Mouse (Mus musculus) forebrain, embryonic 14.5 days (tissue): Measurements from ENCODE around the gene Col1a1. TPM values are rescaled to one million over a fixed set of nuclear protein-coding genes. Genes with fewer than 3 reads are reported as not detected.
A peak's percentile ranks its signal among the peaks of the same experiment; 100 is the strongest.

Source experiments
- ATAC-seq: fragments of 200-750 bp; cut with Nextera tagmentation; 2 replicates; pipeline ENCODE4 v1.8.0; 2017; ENCODE audit warnings: mild to moderate bottlenecking, moderate library complexity
- DNase-seq: peaks from one replicate; pipeline ENCODE4 v3.0.0-alpha.2; 2015; ENCODE audit warnings: low spot score
- H3K27ac ChIP-seq: fragments of 300-500 bp; sonication (generic); 2 replicates; pipeline ENCODE4 v1.5.1; 2014; ENCODE audit warnings: low read depth, mild to moderate bottlenecking, control low read depth, low read length, moderate library complexity
- H3K27me3 ChIP-seq: fragments of 300-500 bp; sonication (generic); replicated peaks from 2 replicates; pipeline ENCODE4 v1.6.1; 2014; ENCODE audit warnings: low read length, control low read depth, mixed read lengths; ENCODE audit not compliant: control insufficient read depth, insufficient read depth
- H3K36me3 ChIP-seq: fragments of 300-500 bp; sonication (generic); 2 replicates; pipeline ENCODE4 v1.6.1; 2014; ENCODE audit warnings: low read length, control low read depth; ENCODE audit not compliant: control insufficient read depth, insufficient read depth
- H3K4me1 ChIP-seq: fragments of 300-500 bp; sonication (generic); 2 replicates; pipeline ENCODE4 v1.6.1; 2014; ENCODE audit warnings: antibody characterized with exemption, low read length, control low read depth; ENCODE audit not compliant: control insufficient read depth, insufficient read depth
- H3K4me2 ChIP-seq: fragments of 300-500 bp; sonication (generic); 2 replicates; pipeline ENCODE4 v1.6.1; 2014; ENCODE audit warnings: mild to moderate bottlenecking, control low read depth, low read length
- H3K4me3 ChIP-seq: fragments of 300-500 bp; sonication (generic); 2 replicates; pipeline ENCODE4 v1.5.1; 2014; ENCODE audit warnings: low read depth, low read length, control low read depth
- H3K9ac ChIP-seq: fragments of 300-500 bp; sonication (generic); 2 replicates; pipeline ENCODE4 v1.6.1; 2014; ENCODE audit warnings: mild to moderate bottlenecking, low read length, control low read depth, moderate library complexity
- H3K9me3 ChIP-seq: fragments of 300-500 bp; sonication (generic); replicated peaks from 2 replicates; pipeline ENCODE4 v1.6.1; 2016; ENCODE audit warnings: low read length, control low read depth, mixed read lengths; ENCODE audit not compliant: control insufficient read depth
- WGBS: fragments of 180-500 bp; shearing (Covaris S2); extraction: QIAGEN DNeasy Blood & Tissue Kit; methylation state at CpG from one replicate; pipeline ENCODE4 v1.1.7; 2014; 5-methylcytosine and 5-hydroxymethylcytosine counted together
- polyA plus RNA-seq: library from polyadenylated mRNA; unstranded; fragments of >200 nt; fragmentation: Nextera tagmentation; extraction: Ambion mirVana; gene quantifications from 2 replicates; pipeline ENCODE4 v1.2.1, GENCODE M21; 2014

Gene Col1a1
- polyA plus RNA-seq, 1 experiment from 2014 or later = 20.6 TPM

DNA sequence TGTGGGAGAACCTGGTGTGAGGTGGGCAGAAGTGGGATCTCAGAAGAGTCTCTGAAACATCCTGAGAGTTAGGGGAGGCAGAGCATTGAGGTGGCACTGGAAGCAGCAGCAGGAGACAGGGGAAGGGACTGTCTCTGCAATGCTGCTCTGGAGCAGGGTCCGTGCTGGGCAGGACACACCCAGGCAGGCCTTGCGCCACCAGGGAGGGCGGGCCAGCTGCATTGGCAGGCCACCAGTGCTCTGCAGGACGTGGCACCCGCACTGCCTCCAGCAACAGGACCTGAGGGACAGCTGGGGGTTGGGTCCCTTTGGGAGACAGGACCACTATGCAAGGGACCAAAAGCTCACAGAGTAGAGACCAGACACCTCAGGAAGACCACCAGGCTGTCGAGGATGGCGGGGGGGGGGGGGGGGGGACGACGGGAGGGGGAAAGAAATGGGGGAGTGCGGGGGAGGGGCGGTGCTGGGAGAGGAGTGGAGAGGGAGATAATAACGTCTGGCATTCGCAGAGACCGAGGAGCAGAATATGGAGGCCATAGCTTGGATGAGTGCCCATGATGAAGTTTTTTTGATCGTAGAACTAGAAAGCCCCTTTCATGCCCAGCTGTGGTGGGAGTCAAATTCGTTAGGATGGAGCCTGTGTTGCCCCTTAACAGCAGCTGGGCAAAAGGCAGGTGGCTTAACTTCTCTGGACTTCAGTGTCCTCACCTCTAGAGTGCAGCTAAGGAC is 20.2 kb upstream of the Col1a1 start:
- Histone ChIP-seq H3K27ac (no peak overlapping the region), H3K36me3 (no peaks in the 10 kb centered on the region), H3K4me1 (peaks cover 7% of the 10 kb centered on the region), H3K27me3 (no peaks in the 10 kb centered on the region), H3K9ac (no peak overlapping the region), H3K9me3 (no peaks in the 10 kb centered on the region), H3K4me2 (no peak overlapping the region), H3K4me3 (no peak overlapping the region)
- no peak for ATAC-seq
- no peak for DNase-seq
- WGBS = 21% methylated on average over 12 of the region's 16 CpGs

DNA sequence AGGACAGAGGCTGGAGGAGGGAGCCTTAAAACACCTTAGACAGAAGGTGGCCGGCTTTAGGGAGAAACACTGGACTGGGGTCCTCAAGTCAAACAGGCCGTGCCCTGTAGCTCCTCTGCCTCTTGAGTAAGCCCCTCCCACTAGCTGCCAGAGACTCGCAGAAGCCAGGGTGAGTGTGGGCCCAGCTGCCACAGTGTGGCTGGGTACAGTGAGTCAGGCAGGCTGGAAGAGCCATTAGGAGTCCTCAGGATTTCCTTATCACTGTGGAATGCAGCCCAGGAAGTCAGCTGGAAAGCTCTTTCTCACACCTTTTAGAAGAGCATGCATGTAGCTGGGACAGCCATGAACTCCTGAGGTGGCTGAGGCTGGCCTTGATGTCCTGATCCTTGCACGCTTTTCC is 19.5 kb upstream of the Col1a1 start:
- no peak for ATAC-seq
- Histone ChIP-seq H3K36me3 (no peaks in the 10 kb centered on the region), H3K9me3 (no peaks in the 10 kb centered on the region), H3K4me3 (no peak overlapping the region), H3K4me2 (no peak overlapping the region), H3K27me3 (no peaks in the 10 kb centered on the region), H3K27ac (no peak overlapping the region), H3K9ac (no peak overlapping the region), H3K4me1 (peaks cover 7% of the 10 kb centered on the region)
- 36% methylated on average over 4 of the region's 4 CpGs for WGBS
- DNase-seq = peak; percentile 37

DNA sequence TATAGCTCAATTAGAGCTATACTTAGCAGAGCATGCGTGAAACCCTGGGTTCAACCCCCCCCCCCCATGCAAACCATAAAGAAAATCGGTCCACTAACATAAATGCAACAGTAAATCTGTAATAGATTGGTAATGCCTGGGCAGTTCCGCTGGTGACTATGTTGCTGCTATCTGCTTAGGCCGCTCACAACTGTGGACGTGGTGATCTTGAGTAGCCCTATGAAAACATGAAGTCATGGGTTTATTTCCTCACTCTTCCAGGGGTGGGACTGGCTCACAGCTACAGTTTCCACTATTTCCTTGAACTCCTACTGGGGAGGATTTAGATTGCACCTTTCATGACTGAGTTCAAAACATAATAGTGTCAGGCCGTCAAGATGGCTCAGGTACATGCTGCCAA is 18.3 kb upstream of the Col1a1 start:
- H3K4me3 ChIP-seq = no peak overlapping the region
- WGBS = 83% methylated on average over 6 of the region's 6 CpGs
- no peak for ATAC-seq

DNA sequence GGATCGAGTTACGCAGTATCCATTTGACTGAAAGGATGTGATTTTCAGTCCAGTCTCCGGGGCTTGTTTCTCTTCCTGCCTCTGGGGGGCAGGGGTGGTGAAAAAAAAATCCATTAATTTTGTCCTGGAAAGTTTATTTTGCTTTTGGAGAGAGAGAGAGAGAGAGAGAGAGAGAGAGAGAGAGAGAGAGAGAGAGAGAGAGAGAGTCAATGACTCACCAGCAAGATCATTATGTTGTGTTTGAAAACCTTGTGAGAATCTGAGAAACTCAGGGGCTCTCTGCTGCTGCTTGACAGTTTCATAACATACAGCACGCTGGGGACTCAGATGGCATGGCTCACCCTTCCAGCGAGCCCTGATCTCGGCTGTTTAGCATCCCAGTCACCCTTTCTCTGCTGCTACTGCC is 15.0 kb upstream of the Col1a1 start:
- H3K27me3 ChIP-seq = no peaks in the 10 kb centered on the region
- no peak overlapping the region for H3K27ac ChIP-seq
- H3K4me1 ChIP-seq = peaks cover 2% of the 10 kb centered on the region
- H3K4me3 ChIP-seq = no peak overlapping the region
- ATAC-seq (no peak), DNase-seq (no peak)
- no peak overlapping the region for H3K4me2 ChIP-seq
- H3K9ac ChIP-seq = no peak overlapping the region
- 62% methylated on average over 6 of the region's 6 CpGs for WGBS
- H3K36me3 ChIP-seq = no peaks in the 10 kb centered on the region
- H3K9me3 ChIP-seq = no peaks in the 10 kb centered on the region

More for the DNA sequence above, 18.3 kb upstream of the Col1a1 start:
- H3K4me1 ChIP-seq = peaks cover 7% of the 10 kb centered on the region
- no peak overlapping the region for H3K9ac ChIP-seq
- no peaks in the 10 kb centered on the region for H3K36me3 ChIP-seq
- H3K9me3 ChIP-seq = no peaks in the 10 kb centered on the region
- DNase-seq = no peak
- no peaks in the 10 kb centered on the region for H3K27me3 ChIP-seq
- no peak overlapping the region for H3K27ac ChIP-seq
- no peak overlapping the region for H3K4me2 ChIP-seq

DNA sequence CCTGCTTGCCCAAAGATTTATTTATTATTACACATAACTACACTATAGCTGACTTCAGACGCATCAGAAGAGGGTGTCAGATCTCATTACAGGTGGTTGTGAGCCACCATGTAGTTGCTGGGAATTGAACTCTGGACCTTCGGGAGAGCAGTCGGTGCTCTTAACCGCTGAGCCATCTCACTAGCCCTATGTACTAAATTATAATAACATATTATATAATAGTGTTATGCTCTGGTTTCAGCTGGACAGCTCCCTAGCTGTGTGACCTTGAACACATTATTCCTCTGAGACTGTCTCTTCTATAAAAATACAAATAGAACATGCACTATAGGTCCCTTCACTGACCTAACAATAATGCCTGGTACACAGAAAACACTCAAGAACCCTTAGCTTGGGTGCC is 11.0 kb upstream of the Col1a1 start:
- H3K27ac ChIP-seq = no peak overlapping the region
- H3K4me2 ChIP-seq = no peak overlapping the region
- no peak overlapping the region for H3K9ac ChIP-seq
- WGBS = 95% methylated on average over 4 of the region's 4 CpGs
- H3K27me3 ChIP-seq = no peaks in the 10 kb centered on the region
- DNase-seq (no peak), ATAC-seq (no peak)
- H3K4me1 ChIP-seq = peaks cover 7% of the 10 kb centered on the region
- no peaks in the 10 kb centered on the region for H3K36me3 ChIP-seq
- no peaks in the 10 kb centered on the region for H3K9me3 ChIP-seq
- no peak overlapping the region for H3K4me3 ChIP-seq

DNA sequence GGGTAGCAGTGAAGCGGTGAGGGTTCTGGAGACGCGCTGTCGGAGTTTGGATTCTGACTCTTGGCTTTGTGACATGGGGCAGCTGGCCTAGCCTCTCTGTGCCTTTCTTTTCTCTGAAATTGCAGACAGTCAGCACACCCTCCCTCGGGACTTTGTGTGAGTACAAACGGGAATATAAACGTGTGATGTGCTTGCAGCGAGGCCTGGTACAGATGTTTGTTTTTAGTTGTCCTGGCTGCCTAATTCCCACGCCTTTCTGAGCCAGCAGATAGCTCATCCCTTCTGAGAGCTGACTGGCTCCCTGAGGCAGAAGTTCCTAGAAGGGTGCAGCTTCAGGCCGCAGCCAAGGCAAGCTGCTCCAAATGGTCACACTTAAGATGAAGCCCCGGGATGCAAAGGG is 9.6 kb upstream of the Col1a1 start:
- Histone ChIP-seq H3K4me2 (no peak overlapping the region), H3K27ac (no peak overlapping the region), H3K27me3 (no peaks in the 10 kb centered on the region), H3K4me1 (peaks cover 7% of the 10 kb centered on the region), H3K9me3 (no peaks in the 10 kb centered on the region), H3K9ac (no peak overlapping the region), H3K4me3 (no peak overlapping the region), H3K36me3 (no peaks in the 10 kb centered on the region)
- DNase-seq (no peak), ATAC-seq (no peak)
- 81% methylated on average over 11 of the region's 11 CpGs for WGBS

DNA sequence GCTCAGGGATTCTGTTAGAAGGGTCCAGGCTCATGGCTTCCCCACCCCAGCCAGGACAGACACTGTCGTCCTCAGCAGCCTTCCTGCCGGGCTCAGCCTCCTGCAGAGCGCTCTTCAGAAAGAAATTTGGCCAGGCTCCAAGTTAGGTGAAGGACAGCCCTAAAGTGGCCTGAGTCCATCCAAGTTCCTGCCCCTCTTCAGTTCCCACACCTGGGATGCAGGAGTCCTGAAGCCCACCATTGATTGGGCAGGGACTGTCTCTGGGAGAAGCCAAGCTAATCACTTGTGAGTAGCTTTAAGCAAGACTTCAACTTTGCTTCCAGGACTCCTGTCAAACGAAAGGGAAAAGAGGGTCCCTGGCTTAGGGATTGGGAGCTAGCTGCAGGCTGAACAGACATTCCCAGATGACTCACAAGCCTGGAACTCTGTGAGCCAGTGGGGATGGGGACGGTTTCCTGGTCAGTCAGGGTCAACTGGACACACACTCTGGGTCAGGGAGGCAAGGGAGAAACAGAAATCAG is 8.2 kb upstream of the Col1a1 start:
- no peak overlapping the region for H3K4me3 ChIP-seq
- 29% methylated on average over 5 of the region's 5 CpGs for WGBS
- no peak overlapping the region for H3K4me2 ChIP-seq
- H3K9me3 ChIP-seq = no peaks in the 10 kb centered on the region
- H3K9ac ChIP-seq = no peak overlapping the region; the same call in 1 of the 2 replicates
- peaks cover 7% of the 10 kb centered on the region for H3K4me1 ChIP-seq
- no peaks in the 10 kb centered on the region for H3K36me3 ChIP-seq
- no peak overlapping the region for H3K27ac ChIP-seq
- H3K27me3 ChIP-seq = no peaks in the 10 kb centered on the region
- DNase-seq (no peak), ATAC-seq (no peak)

DNA sequence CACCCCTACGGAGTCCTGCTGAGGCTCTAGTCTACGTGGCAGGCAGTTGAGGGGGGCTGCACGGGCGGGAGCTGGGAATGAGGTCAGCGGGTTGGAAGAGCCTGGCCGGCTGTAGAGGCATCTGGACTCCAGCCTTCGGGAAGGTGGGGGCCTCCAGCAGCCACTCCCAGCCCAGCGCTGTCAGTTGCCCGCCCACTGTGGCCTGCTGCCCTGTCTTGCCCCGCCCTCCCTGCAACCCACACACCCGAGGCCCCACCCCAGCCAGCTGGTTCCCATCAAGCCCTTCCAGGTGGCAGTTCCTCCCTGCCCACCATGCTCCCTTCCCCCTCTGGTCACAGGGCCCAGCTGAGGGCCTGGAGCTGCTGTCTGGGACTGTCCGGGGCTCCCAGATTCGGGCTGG is 7.2 kb upstream of the Col1a1 start:
- H3K27me3 ChIP-seq = peaks cover 7% of the 10 kb centered on the region
- WGBS = 7% methylated on average over 12 of the region's 13 CpGs
- no peaks in the 10 kb centered on the region for H3K9me3 ChIP-seq
- H3K27ac ChIP-seq = 0 out of 2 replicates have a peak overlapping the region, but pooled peaks have one; percentile 9
- no peak overlapping the region for H3K9ac ChIP-seq
- ATAC-seq = peak; percentile 86
- H3K4me2 ChIP-seq = 0 out of 2 replicates have a peak overlapping the region, but pooled peaks have one; percentile 14
- DNase-seq = peak; percentile 68
- no peak overlapping the region for H3K4me3 ChIP-seq
- peaks cover 7% of the 10 kb centered on the region for H3K4me1 ChIP-seq
- H3K36me3 ChIP-seq = no peaks in the 10 kb centered on the region

DNA sequence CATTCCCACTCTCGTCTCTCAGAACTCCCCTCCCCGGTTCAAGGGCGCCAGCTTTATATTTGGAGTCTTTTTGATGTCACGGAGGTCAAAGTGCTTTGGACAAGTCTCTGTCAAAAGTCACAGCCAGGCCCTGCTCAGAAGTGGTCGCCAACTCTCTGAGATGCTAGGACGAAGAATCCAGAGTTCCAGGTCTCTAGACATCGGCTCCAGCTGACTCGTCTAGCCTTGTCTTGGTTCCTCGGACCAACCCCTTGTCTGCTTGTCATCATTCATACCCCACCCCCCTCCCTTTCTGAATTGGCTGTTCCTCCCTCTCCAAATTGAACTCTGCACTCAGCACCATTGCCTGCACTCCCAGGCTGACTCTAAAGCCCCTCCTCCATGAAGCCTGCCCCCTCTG is 6.4 kb upstream of the Col1a1 start:
- WGBS = 62% methylated on average over 9 of the region's 9 CpGs
- H3K9ac ChIP-seq = no peak overlapping the region
- DNase-seq (no peak), ATAC-seq (no peak)
- no peak overlapping the region for H3K4me2 ChIP-seq
- no peaks in the 10 kb centered on the region for H3K36me3 ChIP-seq
- peaks cover 7% of the 10 kb centered on the region for H3K4me1 ChIP-seq
- H3K27me3 ChIP-seq = peaks cover 14% of the 10 kb centered on the region
- no peak overlapping the region for H3K4me3 ChIP-seq
- no peak overlapping the region for H3K27ac ChIP-seq
- no peaks in the 10 kb centered on the region for H3K9me3 ChIP-seq
